Mouse (Mus musculus) cerebellum, adult 2 months (tissue): ENCODE measurements at regions not wholly inside any gene's neighbourhood (a gene's known extent, or its start where the extent isn't known, plus 50 kb on each side); places are given as distances from the start of the nearest gene placed in this dataset.

Source experiments
- DNase-seq, 2 experiments: peaks; one replicate each; pipeline ENCODE4 v3.0.0; 2021
- H3K27ac ChIP-seq: fragments of 200-500 bp; 2 replicates; pipeline ENCODE4 v1.5.1; 2012; ENCODE audit warnings: low read length, control low read depth, inconsistent platforms; ENCODE audit not compliant: insufficient read depth
- H3K27me3 ChIP-seq: fragments of 200-500 bp; 2 replicates; pipeline ENCODE4 v1.6.1; 2012; ENCODE audit warnings: inconsistent platforms, mild to moderate bottlenecking, low read length, moderate library complexity; ENCODE audit not compliant: control insufficient read depth, insufficient read depth
- H3K4me1 ChIP-seq: fragments of 200-500 bp; 2 replicates; pipeline ENCODE4 v1.6.1; 2011; ENCODE audit warnings: low read length; ENCODE audit not compliant: control insufficient read depth, insufficient read depth
- H3K4me3 ChIP-seq: fragments of 200-500 bp; replicated peaks from 2 replicates; pipeline ENCODE3; 2011; ENCODE audit warnings: mild to moderate bottlenecking, low read depth, low read length, control low read depth; ENCODE audit not compliant: insufficient read depth
- CTCF ChIP-seq: fragments of 200-500 bp; IDR thresholded peaks from 2 replicates; pipeline ENCODE4 v1.5.1; 2011; ENCODE audit warnings: low read depth, mild to moderate bottlenecking, control low read depth, low read length, moderate library complexity, borderline replicate concordance; ENCODE audit not compliant: insufficient read depth
- POLR2A ChIP-seq: fragments of 200-500 bp; IDR thresholded peaks from 2 replicates; pipeline ENCODE4 v1.6.1; 2011; ENCODE audit warnings: low read length, control low read depth, borderline replicate concordance; ENCODE audit not compliant: insufficient read depth
- WGBS: fragments of 180-500 bp; shearing (Covaris S2); methylation state at CpG from one replicate; pipeline ENCODE4 v1.1.7; 2018; 5-methylcytosine and 5-hydroxymethylcytosine counted together

DNA sequence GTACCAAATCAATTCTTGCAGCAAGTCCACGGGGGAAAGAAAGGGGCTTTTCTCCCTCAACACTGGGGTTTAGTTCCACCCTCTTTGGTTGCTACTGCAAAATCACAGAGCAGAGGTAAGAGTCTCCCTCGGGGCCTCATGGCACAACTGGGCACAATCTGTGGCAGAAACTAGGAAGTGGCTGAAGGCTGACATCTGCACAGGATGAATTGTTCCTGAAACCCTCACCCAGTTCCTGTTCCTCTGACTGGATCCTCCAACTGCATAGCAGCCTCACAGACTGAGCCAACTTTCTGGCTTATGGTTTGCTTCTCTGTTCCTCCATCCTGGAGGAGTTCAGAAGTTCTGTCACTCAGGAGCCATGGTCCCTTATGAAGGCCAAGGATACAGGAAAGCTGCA, 338.6 kb downstream of the 3100002H09Rik start:
- Histone ChIP-seq H3K27me3 (no peaks in the 10 kb centered on the region; the same call in 1 of the 2 replicates), H3K4me3 (no peak overlapping the region), H3K4me1 (no peaks in the 10 kb centered on the region), H3K27ac (no peak overlapping the region)
- 73% methylated on average over 2 of the region's 2 CpGs for WGBS
- no peak for TF ChIP-seq CTCF
- TF ChIP-seq POLR2A, result no peak
- DNase-seq, result no peak

DNA sequence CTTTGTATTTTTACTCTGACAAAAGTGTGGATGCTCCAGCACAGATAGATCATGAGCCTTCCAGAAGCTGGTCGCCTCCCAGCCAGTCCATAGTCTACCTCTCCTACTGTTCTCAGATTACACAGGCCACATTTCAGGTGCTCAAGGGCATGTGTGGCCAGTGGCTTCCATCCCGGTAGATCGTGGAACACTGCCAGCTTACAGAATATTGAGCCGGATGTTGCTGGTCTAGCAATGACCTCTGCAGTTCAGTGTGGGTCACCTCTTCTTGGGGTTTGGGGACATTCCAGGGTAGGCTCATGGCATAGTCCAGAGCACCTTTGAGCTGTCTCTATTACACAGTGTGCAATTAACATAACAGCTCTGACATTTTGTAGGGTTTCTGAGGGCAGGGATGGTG, 342.2 kb downstream of the 3100002H09Rik start:
- H3K4me3 ChIP-seq, result no peak overlapping the region
- no peaks in the 10 kb centered on the region; the same call in 1 of the 2 replicates for H3K27me3 ChIP-seq
- no peak for DNase-seq
- WGBS, result 39% methylated on average over 4 of the region's 4 CpGs
- no peaks in the 10 kb centered on the region; the same call in 1 of the 2 replicates for H3K4me1 ChIP-seq
- no peak overlapping the region for H3K27ac ChIP-seq
- TF ChIP-seq CTCF (no peak), POLR2A (no peak)

DNA sequence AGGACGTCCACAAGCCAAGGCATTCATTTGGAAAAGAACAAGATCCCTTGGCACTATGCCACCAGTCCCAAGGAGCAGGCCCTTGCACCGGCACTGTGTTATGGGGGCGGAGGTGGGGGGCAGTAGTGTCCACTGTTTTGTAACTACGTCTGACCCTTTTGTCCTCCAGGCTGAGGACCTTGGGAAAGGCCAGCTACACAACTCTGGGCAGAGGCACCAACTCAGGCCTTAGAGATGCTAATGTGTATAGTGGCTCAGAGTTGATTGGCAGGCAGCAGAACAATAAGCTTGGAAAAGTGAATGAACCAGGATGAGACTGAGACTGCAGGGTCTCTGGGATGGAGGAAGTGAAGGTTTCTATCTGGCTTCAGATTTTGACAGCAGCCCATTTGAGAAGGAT, 344.0 kb downstream of the 3100002H09Rik start:
- no peak overlapping the region for H3K27ac ChIP-seq
- H3K27me3 ChIP-seq, result no peaks in the 10 kb centered on the region; the same call in 1 of the 2 replicates
- DNase-seq, result no peak
- no peak for TF ChIP-seq CTCF
- TF ChIP-seq POLR2A, result no peak
- H3K4me1 ChIP-seq, result no peaks in the 10 kb centered on the region; the same call in 1 of the 2 replicates
- WGBS, result 23% methylated on average over 4 of the region's 4 CpGs
- no peak overlapping the region for H3K4me3 ChIP-seq

DNA sequence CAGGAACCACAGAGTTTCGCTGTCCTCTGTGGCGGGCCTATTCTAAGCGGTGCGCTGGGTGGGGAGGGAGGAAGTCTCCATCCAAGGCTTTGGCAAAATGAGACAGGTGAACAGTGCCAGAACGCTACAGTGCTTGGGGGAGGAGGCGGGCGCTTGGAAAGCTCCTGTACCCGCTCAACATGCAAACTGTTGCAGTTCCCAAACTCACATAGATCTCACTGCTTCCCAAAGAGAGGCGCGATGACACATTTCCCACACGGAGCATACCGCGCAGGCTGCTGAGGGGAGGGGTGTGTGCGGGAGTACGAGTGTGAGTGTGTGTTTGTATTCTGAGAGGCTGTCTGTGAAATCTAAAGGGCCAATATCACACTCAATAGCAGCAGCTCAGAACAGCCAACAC, 345.1 kb downstream of the 3100002H09Rik start:
- Histone ChIP-seq H3K27me3 (no peaks in the 10 kb centered on the region; the same call in 1 of the 2 replicates), H3K4me1 (no peaks in the 10 kb centered on the region; the same call in 1 of the 2 replicates), H3K4me3 (no peak overlapping the region), H3K27ac (no peak overlapping the region)
- no peak for DNase-seq
- no peak for TF ChIP-seq CTCF
- WGBS, result 36% methylated on average over 15 of the region's 15 CpGs

DNA sequence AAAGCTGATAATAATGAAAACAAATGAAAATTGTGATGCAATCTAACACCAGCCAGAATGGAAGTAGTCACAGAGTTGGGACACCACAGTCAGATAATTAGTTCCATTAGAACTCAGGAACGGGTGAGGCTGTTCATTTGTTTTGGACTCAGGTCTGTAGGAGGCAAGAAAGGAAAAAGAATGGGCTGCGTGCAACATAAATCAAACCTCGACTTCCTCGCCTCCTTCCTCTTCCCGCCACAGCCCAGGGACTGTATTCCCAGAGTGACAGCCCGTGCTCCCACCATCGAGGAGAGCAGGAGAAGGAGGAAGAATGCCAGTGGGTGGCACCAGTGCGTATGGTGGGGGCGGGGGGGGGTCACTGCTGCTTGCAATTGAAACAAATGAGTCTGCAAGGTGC, 339.2 kb upstream of the 4930535I16Rik start:
- Histone ChIP-seq H3K4me1 (no peaks in the 10 kb centered on the region), H3K27me3 (no peaks in the 10 kb centered on the region), H3K4me3 (no peak overlapping the region), H3K27ac (no peak overlapping the region)
- TF ChIP-seq POLR2A (no peak), CTCF (no peak)
- no peak for DNase-seq
- 58% methylated on average over 9 of the region's 9 CpGs for WGBS

DNA sequence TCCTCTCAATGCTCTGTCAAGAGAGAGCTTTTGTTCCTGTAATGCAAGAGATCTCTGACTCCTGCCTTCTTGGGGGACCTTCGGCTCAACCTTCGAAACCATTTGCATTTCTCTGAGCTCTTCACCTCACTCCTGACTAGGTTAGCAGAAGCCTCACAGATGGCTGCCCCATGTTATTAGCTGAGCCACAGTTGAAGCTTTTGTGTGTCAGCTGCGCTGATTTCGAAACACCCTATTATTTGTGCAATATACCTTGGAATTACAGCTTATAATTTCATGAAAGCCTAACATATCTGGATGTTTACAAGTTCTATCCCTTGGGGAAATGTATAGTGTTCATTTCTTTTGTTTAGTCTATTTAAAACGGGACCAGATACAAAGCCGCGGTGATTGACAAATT, 338.7 kb upstream of the 4930535I16Rik start:
- H3K27me3 ChIP-seq, result no peaks in the 10 kb centered on the region
- 86% methylated on average over 7 of the region's 7 CpGs for WGBS
- no peak for DNase-seq
- TF ChIP-seq CTCF (no peak), POLR2A (no peak)
- H3K27ac ChIP-seq, result no peak overlapping the region
- H3K4me3 ChIP-seq, result no peak overlapping the region
- H3K4me1 ChIP-seq, result no peaks in the 10 kb centered on the region

DNA sequence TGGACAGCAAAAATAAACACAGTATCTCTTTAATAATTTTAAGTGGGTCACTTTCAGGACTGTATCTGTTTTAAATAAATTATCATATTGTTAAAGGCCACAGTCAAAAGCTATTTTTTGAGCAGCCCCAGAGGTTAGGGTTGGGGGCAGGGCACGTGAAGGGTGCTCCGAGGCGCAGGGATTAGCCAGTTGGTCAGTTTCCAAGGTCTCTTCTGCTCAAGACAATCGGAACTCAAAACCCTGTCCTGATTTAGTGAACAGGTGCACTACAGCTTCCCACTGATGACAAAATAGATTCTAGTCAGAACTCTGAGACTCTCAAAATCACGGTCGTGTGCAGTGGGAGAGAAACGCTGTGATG, 337.3 kb upstream of the 4930535I16Rik start:
- no peak overlapping the region for H3K4me3 ChIP-seq
- TF ChIP-seq CTCF (no peak), POLR2A (no peak)
- no peak for DNase-seq
- H3K27ac ChIP-seq, result no peak overlapping the region
- 13% methylated on average over 7 of the region's 7 CpGs for WGBS
- no peaks in the 10 kb centered on the region for H3K4me1 ChIP-seq
- H3K27me3 ChIP-seq, result no peaks in the 10 kb centered on the region

DNA sequence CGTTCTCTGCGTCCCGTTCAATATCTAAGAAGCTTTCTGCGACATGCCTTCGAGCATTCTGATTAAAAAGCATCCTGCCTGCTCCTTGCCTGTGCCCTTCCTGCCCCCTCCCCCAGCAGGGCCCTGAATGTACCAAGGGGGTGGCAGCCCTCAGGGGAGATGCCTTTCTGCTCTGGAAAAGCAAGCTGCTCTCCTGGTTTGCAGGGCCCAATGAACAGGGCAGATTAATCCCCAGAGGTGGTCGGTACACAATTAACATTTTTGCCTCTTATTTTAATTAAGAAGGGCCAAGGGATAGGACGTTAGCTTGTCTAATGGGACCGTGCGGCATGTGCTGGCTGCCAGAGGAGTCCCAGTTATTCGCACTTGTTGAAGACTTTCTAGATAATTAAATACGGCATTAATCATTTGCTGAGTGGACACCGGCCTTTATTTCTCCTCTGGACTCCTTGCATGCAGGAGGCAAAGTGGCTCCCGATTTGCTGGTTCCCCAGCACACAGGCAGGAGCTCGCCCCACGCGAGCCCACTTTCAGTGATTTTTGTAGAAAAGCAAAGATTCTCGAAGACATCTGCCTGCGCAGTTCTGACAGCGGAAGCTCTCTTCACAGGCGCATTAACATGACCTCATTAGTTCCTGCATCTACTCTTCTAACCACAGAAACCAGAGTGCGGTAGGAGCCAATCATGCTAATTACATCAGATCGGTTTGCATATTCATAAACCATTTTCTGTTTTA, 336.8 kb upstream of the 4930535I16Rik start:
- peak in 1 of 2 experiments; percentile 11 for DNase-seq
- 15% methylated on average over 22 of the region's 22 CpGs for WGBS
- H3K27me3 ChIP-seq, result no peaks in the 10 kb centered on the region
- H3K27ac ChIP-seq, result no peak overlapping the region
- H3K4me3 ChIP-seq, result no peak overlapping the region
- no peaks in the 10 kb centered on the region for H3K4me1 ChIP-seq
- no peak for TF ChIP-seq POLR2A
- no peak for TF ChIP-seq CTCF
